Mouse (Mus musculus): ENCODE results near the gene Olfr419.

The Olfr419 gene

DNA sequence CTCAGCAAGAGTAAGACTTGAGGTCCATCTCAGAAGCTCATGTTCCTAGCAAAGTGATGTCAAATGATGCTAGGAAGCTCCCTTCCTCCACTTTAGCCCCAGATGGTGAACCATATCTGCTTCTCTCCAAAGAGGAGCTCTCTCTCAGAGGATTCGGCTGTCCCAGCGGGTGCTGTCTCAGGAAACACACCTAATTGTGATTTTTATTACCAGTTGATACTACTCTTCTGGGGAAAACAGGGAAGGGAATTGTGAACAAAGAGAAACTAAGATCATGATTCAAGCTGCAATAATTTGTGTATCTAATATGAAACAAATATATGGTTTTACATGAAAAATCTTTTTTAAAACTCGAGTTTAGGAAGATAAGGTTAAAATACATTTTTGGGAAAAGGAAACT lies at the start of gene Olfr419:
TSS of gene Olfr419 (minus strand) at position 101 of the 400 bp plus-strand sequence.
- no peak for DNase-seq

DNA sequence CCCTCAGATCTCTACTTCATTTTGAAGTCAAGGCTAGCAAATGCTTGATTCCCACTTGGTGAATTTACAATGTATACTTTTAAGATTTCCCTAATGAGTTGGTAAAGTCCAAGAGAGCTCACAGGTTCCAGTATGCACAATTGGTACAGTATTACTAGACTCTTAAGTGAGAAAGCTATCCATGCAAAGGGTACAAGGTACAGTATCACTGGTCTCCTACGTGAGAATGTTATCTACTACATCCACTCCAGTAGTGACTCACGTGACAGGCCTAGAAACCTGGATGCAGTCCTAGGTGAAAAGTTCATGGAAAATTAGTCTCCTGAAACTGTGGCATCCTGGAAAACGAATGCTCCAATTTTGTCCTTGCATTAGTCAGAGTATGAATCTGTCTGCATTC lies 18.8 kb upstream of the Olfr419 start:
- no peak for DNase-seq

DNA sequence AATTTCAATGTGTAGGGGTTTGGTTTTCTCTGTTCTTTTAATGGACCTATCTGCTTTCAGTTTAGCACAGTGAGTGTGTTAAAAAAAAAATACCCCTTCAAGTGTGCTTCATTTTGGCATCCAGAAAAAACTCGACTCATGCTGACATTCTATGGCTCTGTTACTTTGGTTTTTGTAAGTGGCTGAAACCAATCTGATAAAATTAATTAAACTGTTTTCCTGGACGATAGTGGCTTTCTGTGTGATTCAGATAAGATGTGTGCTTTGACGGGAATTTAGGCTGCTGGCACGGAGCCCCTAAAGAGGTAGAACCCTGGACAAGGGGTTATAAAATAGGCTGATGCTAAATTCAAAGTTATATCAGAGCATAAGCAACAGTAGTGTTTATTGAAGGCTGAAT lies 17.3 kb upstream of the Olfr419 start:
- DNase-seq, result no peak

DNA sequence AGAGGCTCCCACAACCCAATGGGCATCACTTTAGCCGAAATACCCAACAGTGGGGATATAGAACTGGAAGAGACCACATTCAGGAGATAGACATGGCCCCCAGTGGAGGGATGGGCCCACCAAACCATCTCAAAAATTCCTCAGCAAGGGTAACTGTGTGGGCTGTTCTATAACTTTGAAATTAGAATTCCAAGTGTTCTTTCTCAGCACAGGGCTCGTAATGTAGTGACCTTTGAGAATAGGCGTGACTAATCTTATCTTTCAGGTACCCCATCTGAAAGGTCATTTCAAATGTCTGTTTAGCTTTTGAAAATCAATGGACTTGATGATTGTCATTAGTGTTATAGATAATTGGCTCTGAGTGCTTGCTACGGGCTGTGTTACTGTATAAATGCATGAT lies 16.0 kb upstream of the Olfr419 start:
- no peak for DNase-seq

- DNase-seq, result no peak
These were observed 1.5 kb downstream of the Olfr419 start for GRCm38 (mm10) chr1:174250376-174250775.

GRCm38 (mm10) chr1:174247170-174247569 lies 4.7 kb downstream of the Olfr419 start:
- no peak for DNase-seq

DNA sequence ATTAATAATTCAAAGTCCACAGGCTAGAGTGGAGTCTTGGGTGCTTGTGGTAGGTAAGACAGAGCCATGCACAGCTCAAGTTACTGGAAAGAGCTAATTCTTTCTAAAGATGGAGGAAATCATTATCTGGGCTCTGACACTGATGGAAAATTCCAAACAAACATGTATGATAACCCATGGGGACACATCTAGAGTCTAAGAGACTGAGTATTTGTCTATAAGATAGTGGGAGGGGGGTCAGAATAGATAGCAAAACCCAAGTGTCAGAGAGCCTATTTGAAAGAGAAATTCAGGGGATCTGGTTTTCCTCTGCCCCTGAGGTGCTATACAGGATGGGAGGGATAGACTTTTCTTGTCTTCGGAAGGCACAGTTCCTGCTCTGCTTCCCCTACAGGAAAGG lies 5.8 kb downstream of the Olfr419 start:
- no peak for DNase-seq

GRCm38 (mm10) chr1:174244621-174245020 lies 7.2 kb downstream of the Olfr419 start:
- DNase-seq, result no peak

- DNase-seq, result no peak
These were observed 11.9 kb downstream of the Olfr419 start for GRCm38 (mm10) chr1:174239916-174240315.

- DNase-seq, result no peak
These were observed 35.2 kb downstream of the Olfr419 start for GRCm38 (mm10) chr1:174216528-174217204.

DNA sequence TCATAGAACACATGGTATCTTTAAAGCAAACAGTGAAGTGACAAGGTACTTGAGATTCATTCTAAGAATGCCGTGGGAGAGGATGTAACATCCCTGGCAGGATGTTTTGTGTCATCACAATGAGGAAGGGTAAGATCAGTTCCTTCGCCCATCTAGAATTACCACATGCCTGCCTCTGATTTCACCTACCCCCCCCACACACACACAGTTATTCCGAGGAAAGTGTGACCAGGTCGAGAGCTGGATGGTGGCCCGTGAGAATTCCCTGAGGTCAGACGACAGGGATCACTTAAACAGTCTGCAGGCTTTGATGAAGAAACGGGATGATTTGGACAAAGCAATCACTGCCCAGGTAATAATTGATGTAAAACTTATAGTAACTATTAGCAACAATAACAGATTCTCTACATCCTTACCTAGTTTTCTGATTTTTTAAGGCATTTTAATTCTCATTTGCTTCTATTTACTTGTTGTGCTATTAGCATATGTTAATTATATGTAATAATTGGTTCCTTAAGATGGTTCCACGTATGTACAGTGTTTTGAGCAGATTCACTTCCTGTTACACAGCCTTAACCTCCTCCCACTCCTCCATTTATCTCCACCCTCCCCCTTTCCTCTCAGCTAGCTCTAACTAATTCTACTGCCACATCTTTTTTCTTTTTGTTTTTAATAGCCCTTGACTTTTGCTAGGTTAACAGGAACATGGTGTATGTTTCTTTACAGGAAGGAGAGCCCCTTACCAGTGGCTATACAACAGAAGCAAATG lies 36.4 kb downstream of the Olfr419 start:
- no peak for DNase-seq

- no peak for DNase-seq
These were observed 39.6 kb downstream of the Olfr419 start for GRCm38 (mm10) chr1:174212286-174212685.

DNA sequence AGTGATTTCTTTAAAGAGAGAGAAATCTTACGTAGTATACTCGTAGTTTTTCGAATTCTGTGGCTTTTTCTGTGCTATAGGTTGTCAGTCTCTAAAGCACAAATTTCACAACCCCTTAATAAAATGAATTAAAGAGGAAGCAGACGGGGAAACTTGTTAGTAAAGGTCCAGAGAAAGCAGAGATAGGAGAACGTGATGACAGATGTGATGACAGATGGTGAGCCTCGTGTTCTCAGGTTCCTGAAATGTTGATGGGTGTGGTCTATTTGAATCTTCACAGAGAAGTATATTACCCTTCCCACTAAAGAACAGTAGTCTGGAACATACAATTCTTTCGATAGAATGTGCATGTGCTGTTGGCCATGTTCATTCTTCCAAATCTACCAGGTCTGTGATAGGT lies 47.2 kb downstream of the Olfr419 start:
- no peak for DNase-seq

Data from kidney, postnatal 25 days (tissue).